22 mouse cellular contexts compared by ENCODE assay signal in genomic region chr12:104185046-104185445, GRCm38 (mm10). TPM values are rescaled to one million over a fixed set of nuclear protein-coding genes. Genes with fewer than 3 reads are reported as not detected.
"Had no signal": no experiment of that assay in that cellular context is flagged by ENCODE, and none has a peak within 500 bp of the region (broad histone marks: within the 10 kb centered on the region; RNA-seq: fewer than 3 reads in every experiment).

No protein-coding gene starts in this region.

- H3K9ac ChIP-seq: lung, embryonic 15.5 days; midbrain, embryonic 12.5 days; neural tube, embryonic 13.5 days; neural tube, embryonic 15.5 days; stomach, embryonic 15.5 days had no signal

- DNase-seq: lung, adult 2 months; lung, postnatal 14 days; lung, postnatal 36 days; midbrain, embryonic 14.5 days; right cerebral cortex, postnatal 14 days; thymus, adult 2 months; thymus, postnatal 25 days; thymus, postnatal 4 days had no signal

- H3K9me3 ChIP-seq: lung, embryonic 15.5 days; midbrain, embryonic 10.5 days; midbrain, embryonic 12.5 days; neural tube, embryonic 13.5 days; neural tube, embryonic 15.5 days; stomach, embryonic 15.5 days had no signal

- H3K27me3 ChIP-seq: lung, embryonic 15.5 days; midbrain, embryonic 12.5 days; neural tube, embryonic 13.5 days; neural tube, embryonic 15.5 days; stomach, embryonic 15.5 days had no signal

- H3K36me3 ChIP-seq: lung, embryonic 15.5 days; midbrain, embryonic 10.5 days; midbrain, embryonic 12.5 days; neural tube, embryonic 13.5 days; neural tube, embryonic 15.5 days; stomach, embryonic 15.5 days had no signal

- ATAC-seq: midbrain, embryonic 16.5 days had no signal

- H3K4me1 ChIP-seq: lung, embryonic 15.5 days; midbrain, embryonic 10.5 days; midbrain, embryonic 12.5 days; neural tube, embryonic 13.5 days; neural tube, embryonic 15.5 days; stomach, embryonic 15.5 days had no signal

- H3K4me3 ChIP-seq: lung, embryonic 15.5 days; midbrain, embryonic 10.5 days; midbrain, embryonic 12.5 days; myocyte; neural tube, embryonic 13.5 days; neural tube, embryonic 15.5 days; stomach, embryonic 15.5 days had no signal

- H3K27ac ChIP-seq: lung, embryonic 15.5 days; midbrain, embryonic 10.5 days; midbrain, embryonic 12.5 days; neural tube, embryonic 13.5 days; neural tube, embryonic 15.5 days; stomach, embryonic 15.5 days; stomach, postnatal 0 days had no signal

- H3K4me2 ChIP-seq: lung, embryonic 15.5 days; midbrain, embryonic 12.5 days; neural tube, embryonic 13.5 days; neural tube, embryonic 15.5 days; stomach, embryonic 15.5 days had no signal

RNA-seq across cellular contexts. Expression of gene Serpina3f, which starts 29.3 kb away (rescaled TPM):
- polyA plus RNA-seq: myocyte; neural tube, embryonic 11.5 days; neural tube, embryonic 13.5 days had no signal

RNA-seq across cellular contexts. Expression of gene Serpina3c, which starts 31.4 kb away (rescaled TPM):
- total RNA-seq: megakaryocyte-erythroid progenitor cell, adult 5-6 weeks had no signal
- polyA plus RNA-seq: macrophage; midbrain, embryonic 10.5 days; midbrain, embryonic 12.5 days; midbrain, embryonic 14.5 days; myocyte; neural tube, embryonic 11.5 days; neural tube, embryonic 13.5 days; neural tube, embryonic 15.5 days; stomach, embryonic 15.5 days; stomach, postnatal 0 days had no signal

RNA-seq across cellular contexts. Expression of gene Serpina3b, which starts 57.2 kb away (rescaled TPM):
- total RNA-seq: megakaryocyte, adult 5-6 weeks; megakaryocyte-erythroid progenitor cell, adult 5-6 weeks had no signal
- polyA plus RNA-seq: lung, adult 2 months; lung, embryonic 15.5 days; lung, postnatal 0 days; midbrain, embryonic 10.5 days; midbrain, embryonic 12.5 days; midbrain, embryonic 14.5 days; midbrain, embryonic 16.5 days; myocyte; neural tube, embryonic 11.5 days; neural tube, embryonic 13.5 days; neural tube, embryonic 15.5 days; stomach, embryonic 15.5 days had no signal
